Comparison of ENCODE assay signal across 27 mouse cellular contexts in genomic region chr3:105921959-105922358, GRCm38 (mm10). TPM values are rescaled to one million over a fixed set of nuclear protein-coding genes. Genes with fewer than 3 reads are reported as not detected.
DNase-seq lines count a peak whose midpoint lies in the region; ATAC-seq and TF ChIP-seq lines count a peak whose summit lies in the region.
"Had no signal": no experiment of that assay in that cellular context is flagged by ENCODE, and none has a peak within 500 bp of the region (broad histone marks: within the 10 kb centered on the region; RNA-seq: fewer than 3 reads in every experiment).

No protein-coding gene starts in this region.

- in situ Hi-C loops in CH12.LX (cut with MboI; ENCODE audit: low pct_ligation_motif_present, low pct_unique_long_range_greater_than_20kb, low sequenced_read_pairs): no loop called here

- peak; percentile 26; the same call in 1 of the 2 replicates for ATAC-seq in megakaryocyte progenitor cell, adult 5-6 weeks (replicated peaks; ENCODE audit: poor library complexity)
- no peak for ATAC-seq in stomach, postnatal 0 days (ENCODE audit: low FRiP score, low TSS enrichment)
- ATAC-seq: forebrain, embryonic 14.5 days; Patski had no signal

- DNase-seq in A20 (ENCODE audit: low read depth, low spot score) (peak; percentile 56), CH12.LX (ENCODE audit: extremely low read depth) (peak; percentile 45)
- peak; percentile 1 for DNase-seq in stomach, postnatal 0 days (ENCODE audit: low spot score)
- DNase-seq in lung, postnatal 10 days: no peak
- DNase-seq in spleen, postnatal 14 days (ENCODE audit: low spot score in 2 of 2): no peak
- DNase-seq in right cerebral cortex, postnatal 14 days: no peak
- DNase-seq: adrenal gland, postnatal 14 days; cerebellum, adult 11 months; cerebellum, adult 2 months; cerebellum, adult 9-11 months; cerebellum, postnatal 25 days; gastrocnemius, postnatal 25 days had no signal

- H3K27ac ChIP-seq in CH12.LX (ENCODE audit: insufficient read depth, low read depth): no peak overlapping the region
- no peak overlapping the region for H3K27ac ChIP-seq in stomach, postnatal 0 days (replicated peaks)
- H3K27ac ChIP-seq: embryonic facial prominence, embryonic 12.5 days; embryonic facial prominence, embryonic 15.5 days; hindbrain, embryonic 12.5 days; hindbrain, embryonic 15.5 days had no signal

- dilution Hi-C loops in CH12.LX (cut with MboI; ENCODE audit: extremely low pct_ligation_motif_present, extremely low pct_unique_long_range_greater_than_20kb, low sequenced_read_pairs): loop anchor here (25.0 kb wide), 1 partner anchor 235 kb away; the partner anchor contains the start of gene Ddx20

- H3K4me1 ChIP-seq in CH12.LX (ENCODE audit: control insufficient read depth in 1 of 2, insufficient read depth in 2 of 2): peaks cover 3 to 21% of the 10 kb centered on the region in 2 experiments; a peak in 3 of 4 replicates
- H3K4me1 ChIP-seq in stomach, postnatal 0 days (replicated peaks; ENCODE audit: control insufficient read depth, insufficient read depth): no peaks in the 10 kb centered on the region
- H3K4me1 ChIP-seq: embryonic facial prominence, embryonic 12.5 days; embryonic facial prominence, embryonic 15.5 days; hindbrain, embryonic 12.5 days; hindbrain, embryonic 15.5 days had no signal

- no peaks in the 10 kb centered on the region for H3K79me2 ChIP-seq in CH12.LX (replicated peaks; ENCODE audit: control insufficient read depth, extremely low read depth, insufficient read depth, poor library complexity, severe bottlenecking)

- H3K4me2 ChIP-seq in CH12.LX (ENCODE audit: insufficient read depth, low read depth, poor library complexity, severe bottlenecking): peak overlapping the region; percentile 29
- no peak overlapping the region for H3K4me2 ChIP-seq in stomach, postnatal 0 days (replicated peaks; ENCODE audit: low read depth)
- H3K4me2 ChIP-seq: embryonic facial prominence, embryonic 12.5 days; embryonic facial prominence, embryonic 15.5 days; heart, embryonic 11.5 days; hindbrain, embryonic 12.5 days; hindbrain, embryonic 15.5 days had no signal

- peaks cover 0 to 21% of the 10 kb centered on the region in 2 experiments for H3K36me3 ChIP-seq in CH12.LX (replicated peaks in 1 of 2; ENCODE audit: control insufficient read depth in 1 of 2, insufficient read depth in 1 of 2, low read length in 1 of 2)
- H3K36me3 ChIP-seq in stomach, postnatal 0 days (ENCODE audit: control insufficient read depth, insufficient read depth, low read length): no peaks in the 10 kb centered on the region
- H3K36me3 ChIP-seq: embryonic facial prominence, embryonic 12.5 days; embryonic facial prominence, embryonic 15.5 days; hindbrain, embryonic 12.5 days; hindbrain, embryonic 15.5 days had no signal

- H3K9me3 ChIP-seq in CH12.LX (replicated peaks; ENCODE audit: low read length): no peaks in the 10 kb centered on the region
- no peaks in the 10 kb centered on the region for H3K9me3 ChIP-seq in stomach, postnatal 0 days (ENCODE audit: control insufficient read depth, low read length)
- H3K9me3 ChIP-seq: embryonic facial prominence, embryonic 12.5 days; embryonic facial prominence, embryonic 15.5 days; G1E; hindbrain, embryonic 12.5 days; hindbrain, embryonic 15.5 days had no signal

- no peak for TF ChIP-seq CTCF in CH12.LX (conservative IDR thresholded peaks at IDR 0.05 in 1 of 2, IDR thresholded peaks at IDR 0.05 in 1 of 2; ENCODE audit: low read depth in 2 of 2, low read length in 2 of 2)
- no peak for TF ChIP-seq CTCF in stomach, postnatal 0 days (IDR thresholded peaks at IDR 0.05; ENCODE audit: low read depth)

- no peaks in the 10 kb centered on the region for H3K27me3 ChIP-seq in CH12.LX (replicated peaks)
- H3K27me3 ChIP-seq in stomach, postnatal 0 days (ENCODE audit: control insufficient read depth, insufficient read depth, low read length): no peaks in the 10 kb centered on the region
- H3K27me3 ChIP-seq: embryonic facial prominence, embryonic 12.5 days; embryonic facial prominence, embryonic 15.5 days; hindbrain, embryonic 12.5 days; hindbrain, embryonic 15.5 days; Patski had no signal

- WGBS in stomach, postnatal 0 days: 51% methylated on average over 2 of the region's 2 CpGs

- no peak for TF ChIP-seq RAD21 in CH12.LX (IDR thresholded peaks at IDR 0.05; ENCODE audit: low read depth, low read length)

- peak; percentile 71 for TF ChIP-seq EP300 in CH12.LX (IDR thresholded peaks at IDR 0.05; ENCODE audit: low read length)
- TF ChIP-seq EP300 in stomach, postnatal 0 days (optimal IDR thresholded peaks at IDR 0.05): no peak

- no peak overlapping the region for H3K9ac ChIP-seq in CH12.LX (ENCODE audit: insufficient read depth, low read depth)
- no peak overlapping the region for H3K9ac ChIP-seq in stomach, postnatal 0 days (ENCODE audit: low read length)
- H3K9ac ChIP-seq: embryonic facial prominence, embryonic 12.5 days; embryonic facial prominence, embryonic 15.5 days; hindbrain, embryonic 12.5 days; hindbrain, embryonic 15.5 days had no signal

- no peak overlapping the region for H3K4me3 ChIP-seq in CH12.LX (replicated peaks in 1 of 3; ENCODE audit: low read depth in 2 of 3, low read length in 2 of 3, poor library complexity in 1 of 3)
- no peak overlapping the region for H3K4me3 ChIP-seq in stomach, postnatal 0 days (ENCODE audit: low read depth, low read length)
- H3K4me3 ChIP-seq: embryonic facial prominence, embryonic 12.5 days; embryonic facial prominence, embryonic 15.5 days; hindbrain, embryonic 12.5 days; hindbrain, embryonic 15.5 days had no signal

- no peak for TF ChIP-seq POLR2A in CH12.LX (IDR thresholded peaks at IDR 0.05; ENCODE audit: low read depth, low read length)

TF ChIP-seq in CH12.LX, 34 proteins besides CTCF, POLR2A, EP300 and RAD21:
- no peak for TF ChIP-seq MEF2A (IDR thresholded peaks at IDR 0.05; ENCODE audit: borderline replicate concordance, low read depth, low read length)
- no peak for TF ChIP-seq ELF1 (IDR thresholded peaks at IDR 0.05; ENCODE audit: low read depth, low read length)
- TF ChIP-seq MYC (IDR thresholded peaks at IDR 0.05; ENCODE audit: low read depth, low read length): peak; percentile 71; the same call in 1 of the 2 replicates
- no peak for TF ChIP-seq ZKSCAN1 (IDR thresholded peaks at IDR 0.05; ENCODE audit: borderline replicate concordance, low read depth, low read length)
- TF ChIP-seq TCF12 (IDR thresholded peaks at IDR 0.05; ENCODE audit: low read depth, low read length): no peak
- TF ChIP-seq KAT2A (IDR thresholded peaks at IDR 0.05; ENCODE audit: insufficient replicate concordance, low read length): no peak
- no peak for TF ChIP-seq USF1 (IDR thresholded peaks at IDR 0.05; ENCODE audit: low read depth, low read length)
- TF ChIP-seq IRF4 (IDR thresholded peaks at IDR 0.05; ENCODE audit: low read depth, low read length): peak; percentile 78

RNA-seq across cellular contexts. Expression of gene I830077J02Rik, which starts 10.5 kb away (rescaled TPM):
- total RNA-seq in CH12.LX (2012; rRNA removed) (0.84 and 1.3 TPM in 2 replicates), CH12.LX (2014; rRNA removed) (2.9 and 3.2 TPM in 2 replicates)
- 8.3 and 10.2 TPM in 2 replicates for polyA plus RNA-seq in CH12.LX (2012; ENCODE audit: insufficient read length, low read depth)
- total RNA-seq in megakaryocyte progenitor cell, adult 5-6 weeks (2015): 33.1 and 45.9 TPM in 2 replicates
- total RNA-seq in megakaryocyte progenitor cell, adult 5-6 weeks (2017): 19.2 and 22.3 TPM in 2 replicates
- polyA plus RNA-seq in stomach, postnatal 0 days (2015; fragmentation: Nextera tagmentation; extraction: Ambion mirVana): 0.63 and 1.2 TPM in 2 replicates

RNA-seq across cellular contexts. Expression of gene Wdr77, which starts 37.2 kb away (rescaled TPM):
- total RNA-seq in CH12.LX (2012; rRNA removed) (87.4 and 114 TPM in 2 replicates), CH12.LX (2014; rRNA removed) (86.7 and 91.2 TPM in 2 replicates)
- polyA plus RNA-seq in CH12.LX (2012; ENCODE audit: insufficient read length, low read depth): 203 and 235 TPM in 2 replicates
- total RNA-seq in megakaryocyte progenitor cell, adult 5-6 weeks (2015): 58.5 and 68.7 TPM in 2 replicates
- total RNA-seq in megakaryocyte progenitor cell, adult 5-6 weeks (2017): 37.6 and 39.1 TPM in 2 replicates
- 52.7 and 54.4 TPM in 2 replicates for polyA plus RNA-seq in stomach, postnatal 0 days (2015; fragmentation: Nextera tagmentation; extraction: Ambion mirVana)

RNA-seq across cellular contexts. Expression of gene Atp5f1, which starts 37.9 kb away (rescaled TPM):
- total RNA-seq in CH12.LX (2012; rRNA removed) (317 and 342 TPM in 2 replicates), CH12.LX (2014; rRNA removed) (676 and 764 TPM in 2 replicates)
- polyA plus RNA-seq in CH12.LX (2012; ENCODE audit: insufficient read length, low read depth): 494 and 505 TPM in 2 replicates
- 472 and 511 TPM in 2 replicates for total RNA-seq in megakaryocyte progenitor cell, adult 5-6 weeks (2015)
- 494 and 515 TPM in 2 replicates for total RNA-seq in megakaryocyte progenitor cell, adult 5-6 weeks (2017)
- 406 and 414 TPM in 2 replicates for polyA plus RNA-seq in stomach, postnatal 0 days (2015; fragmentation: Nextera tagmentation; extraction: Ambion mirVana)

RNA-seq across cellular contexts. Expression of gene Tmigd3, which starts 51.3 kb away (rescaled TPM):
- total RNA-seq in CH12.LX (2012; rRNA removed) (0.25 TPM in 1 of 2 replicates, not detected in the other), CH12.LX (2014; rRNA removed) (not detected in 2 replicates)
- 1.3 TPM in 1 of 2 replicates, not detected in the other for polyA plus RNA-seq in CH12.LX (2012; ENCODE audit: insufficient read length, low read depth)
- 0.71 and 1.8 TPM in 2 replicates for total RNA-seq in megakaryocyte progenitor cell, adult 5-6 weeks (2015)
- 0.33 and 2.2 TPM in 2 replicates for total RNA-seq in megakaryocyte progenitor cell, adult 5-6 weeks (2017)
- 0.17 and 0.36 TPM in 2 replicates for polyA plus RNA-seq in stomach, postnatal 0 days (2015; fragmentation: Nextera tagmentation; extraction: Ambion mirVana)
- total RNA-seq: adrenal gland, adult 18-20 months; adrenal gland, postnatal 14 days; common myeloid progenitor, adult 5-6 weeks; gastrocnemius, postnatal 25 days; heart, postnatal 25 days; hematopoietic stem cell, adult 5-6 weeks had no signal
- polyA plus RNA-seq: embryonic facial prominence, embryonic 12.5 days; forebrain, embryonic 14.5 days; hindbrain, embryonic 12.5 days; hindbrain, embryonic 15.5 days; Patski had no signal

RNA-seq across cellular contexts. Expression of gene Adora3, which starts 51.3 kb away (rescaled TPM):
- 1.1 and 1.2 TPM in 2 replicates for total RNA-seq in CH12.LX (2012; rRNA removed)
- 0.54 and 0.73 TPM in 2 replicates for total RNA-seq in CH12.LX (2014; rRNA removed)
- polyA plus RNA-seq in CH12.LX (2012; ENCODE audit: insufficient read length, low read depth): 1.3 and 1.4 TPM in 2 replicates
- 0.81 and 1.4 TPM in 2 replicates for total RNA-seq in megakaryocyte progenitor cell, adult 5-6 weeks (2015)
- total RNA-seq in megakaryocyte progenitor cell, adult 5-6 weeks (2017): 0.20 TPM in 1 of 2 replicates, not detected in the other
- 0.34 and 0.47 TPM in 2 replicates for polyA plus RNA-seq in stomach, postnatal 0 days (2015; fragmentation: Nextera tagmentation; extraction: Ambion mirVana)
- total RNA-seq: hematopoietic stem cell, adult 5-6 weeks had no signal
- polyA plus RNA-seq: forebrain, embryonic 11.5 days; G1E; heart, embryonic 14.5 days; hindbrain, embryonic 12.5 days; Patski had no signal

Comparison
In these comparisons a context has a peak if more than half of its experiments do, and no peak if none do; other contexts are left out.
1. DNase-seq: peak in A20 (single experiment), CH12.LX (single experiment) and stomach, postnatal 0 days (single experiment); none in lung, postnatal 10 days (single experiment), spleen, postnatal 14 days (0 of 2) and right cerebral cortex, postnatal 14 days (single experiment).
2. RNA of gene I830077J02Rik, which starts 10.5 kb away (total RNA-seq): 19.2 to 45.9 TPM in megakaryocyte progenitor cell, adult 5-6 weeks; 0.84 to 3.2 TPM in CH12.LX; every median in the first group is over 4 times any median in the second.